Mouse (Mus musculus) neural tube, embryonic 11.5 days (tissue): ENCODE data around the gene Cfap100. TPM values are rescaled to one million over a fixed set of nuclear protein-coding genes. Genes with fewer than 3 reads are reported as not detected.

ENCODE experiments used
- ATAC-seq: fragments of 200-750 bp; cut with Nextera tagmentation; 2 replicates; pipeline ENCODE4 v1.8.0; 2017; ENCODE audit warnings: moderate number of reproducible peaks, mild to moderate bottlenecking, moderate TSS enrichment, moderate library complexity; ENCODE audit not compliant: insufficient read depth, low FRiP score, low TSS enrichment
- DNase-seq: peaks from one replicate; pipeline ENCODE4 v3.0.0-alpha.2; 2015; ENCODE audit warnings: low spot score
- H3K27ac ChIP-seq: fragments of 300-500 bp; sonication (generic); 2 replicates; pipeline ENCODE4 v1.5.1; 2014; ENCODE audit warnings: low read depth, mild to moderate bottlenecking, low read length
- H3K27me3 ChIP-seq: fragments of 300-500 bp; sonication (generic); 2 replicates; pipeline ENCODE4 v1.6.1; 2014; ENCODE audit warnings: mild to moderate bottlenecking, low read length, mixed read lengths; ENCODE audit not compliant: control insufficient read depth, insufficient read depth
- H3K36me3 ChIP-seq: fragments of 300-500 bp; sonication (generic); 2 replicates; pipeline ENCODE4 v1.6.1; 2014; ENCODE audit warnings: mild to moderate bottlenecking, low read length, moderate library complexity, mixed read lengths; ENCODE audit not compliant: control insufficient read depth, insufficient read depth
- H3K4me1 ChIP-seq: fragments of 300-500 bp; sonication (generic); 2 replicates; pipeline ENCODE4 v1.6.1; 2014; ENCODE audit warnings: low read length, mixed read lengths; ENCODE audit not compliant: control insufficient read depth, insufficient read depth
- H3K4me2 ChIP-seq: fragments of 300-500 bp; sonication (generic); 2 replicates; pipeline ENCODE4 v1.6.1; 2014; ENCODE audit warnings: low read depth, mild to moderate bottlenecking, moderate library complexity
- H3K4me3 ChIP-seq: fragments of 300-500 bp; sonication (generic); 2 replicates; pipeline ENCODE4 v1.5.1; 2014; ENCODE audit warnings: low read depth, low read length
- H3K9ac ChIP-seq: fragments of 300-500 bp; sonication (generic); 2 replicates; pipeline ENCODE4 v1.6.1; 2014; ENCODE audit warnings: mild to moderate bottlenecking, low read length
- H3K9me3 ChIP-seq: fragments of 300-500 bp; sonication (generic); 2 replicates; pipeline ENCODE4 v1.6.1; 2016; ENCODE audit warnings: low read length; ENCODE audit not compliant: control insufficient read depth
- WGBS: fragments of 180-500 bp; shearing (Covaris S2); extraction: QIAGEN DNeasy Blood & Tissue Kit; methylation state at CpG from one replicate; pipeline ENCODE4 v1.1.7; 2014; 5-methylcytosine and 5-hydroxymethylcytosine counted together
- polyA plus RNA-seq: library from polyadenylated mRNA; unstranded; fragments of >200 nt; fragmentation: Nextera tagmentation; extraction: Ambion mirVana; gene quantifications from 2 replicates; pipeline ENCODE4 v1.2.1, GENCODE M21; 2014

The Cfap100 gene
- polyA plus RNA-seq, 1 experiment from 2014 or later: 1.2 TPM

- no peak overlapping the region for H3K4me2 ChIP-seq
- no peak for DNase-seq
- WGBS: 58% methylated on average over 12 of the region's 12 CpGs
- H3K9ac ChIP-seq: no peak overlapping the region
- H3K27me3 ChIP-seq: no peaks in the 10 kb centered on the region
- no peak overlapping the region; the same call in 1 of the 2 replicates for H3K27ac ChIP-seq
- H3K9me3 ChIP-seq: no peaks in the 10 kb centered on the region
- H3K4me3 ChIP-seq: no peak overlapping the region
- no peaks in the 10 kb centered on the region for H3K4me1 ChIP-seq
- H3K36me3 ChIP-seq: no peaks in the 10 kb centered on the region
- no peak for ATAC-seq
These were observed 42.4 kb upstream of the Cfap100 start for GRCm38 (mm10) chr6:90470947-90471541.

- Histone ChIP-seq H3K4me1 (no peaks in the 10 kb centered on the region), H3K27ac (no peak overlapping the region), H3K4me2 (no peak overlapping the region), H3K4me3 (no peak overlapping the region), H3K9me3 (no peaks in the 10 kb centered on the region), H3K36me3 (no peaks in the 10 kb centered on the region), H3K27me3 (no peaks in the 10 kb centered on the region), H3K9ac (no peak overlapping the region)
- WGBS: 92% methylated on average over 2 of the region's 2 CpGs
- no peak for ATAC-seq
- no peak for DNase-seq
These were observed 41.7 kb upstream of the Cfap100 start for GRCm38 (mm10) chr6:90470255-90470654.

GRCm38 (mm10) chr6:90469041-90469440, 40.4 kb upstream of the Cfap100 start:
- Histone ChIP-seq H3K27ac (no peak overlapping the region), H3K36me3 (no peaks in the 10 kb centered on the region), H3K9ac (no peak overlapping the region), H3K4me1 (no peaks in the 10 kb centered on the region), H3K4me2 (no peak overlapping the region), H3K9me3 (no peaks in the 10 kb centered on the region), H3K27me3 (no peaks in the 10 kb centered on the region), H3K4me3 (no peak overlapping the region)
- ATAC-seq: no peak
- 90% methylated on average over 6 of the region's 6 CpGs for WGBS
- DNase-seq: no peak

GRCm38 (mm10) chr6:90468216-90468615, 39.6 kb upstream of the Cfap100 start:
- H3K4me2 ChIP-seq: no peak overlapping the region
- no peaks in the 10 kb centered on the region for H3K36me3 ChIP-seq
- 92% methylated on average over 1 of the region's 1 CpGs for WGBS
- H3K27ac ChIP-seq: no peak overlapping the region
- no peaks in the 10 kb centered on the region for H3K9me3 ChIP-seq
- no peaks in the 10 kb centered on the region for H3K4me1 ChIP-seq
- ATAC-seq (no peak), DNase-seq (no peak)
- no peaks in the 10 kb centered on the region for H3K27me3 ChIP-seq
- no peak overlapping the region for H3K4me3 ChIP-seq
- no peak overlapping the region for H3K9ac ChIP-seq

- H3K9me3 ChIP-seq: no peaks in the 10 kb centered on the region
- peaks cover 1% of the 10 kb centered on the region; the same call in 1 of the 2 replicates for H3K4me1 ChIP-seq
- H3K4me3 ChIP-seq: no peak overlapping the region
- no peak for DNase-seq
- no peak for ATAC-seq
- H3K9ac ChIP-seq: no peak overlapping the region
- H3K36me3 ChIP-seq: no peaks in the 10 kb centered on the region
- no peak overlapping the region for H3K27ac ChIP-seq
- H3K27me3 ChIP-seq: no peaks in the 10 kb centered on the region; the same call in 1 of the 2 replicates
- H3K4me2 ChIP-seq: no peak overlapping the region
- WGBS: 91% methylated on average over 12 of the region's 12 CpGs
These were observed 38.3 kb upstream of the Cfap100 start for GRCm38 (mm10) chr6:90466847-90467410.

- H3K9ac ChIP-seq: no peak overlapping the region
- WGBS: 85% methylated on average over 10 of the region's 10 CpGs
- ATAC-seq (no peak), DNase-seq (no peak)
- peaks cover 5% of the 10 kb centered on the region; the same call in 1 of the 2 replicates for H3K4me1 ChIP-seq
- H3K27me3 ChIP-seq: peaks cover 5% of the 10 kb centered on the region; the same call in 1 of the 2 replicates
- no peaks in the 10 kb centered on the region for H3K9me3 ChIP-seq
- H3K36me3 ChIP-seq: no peaks in the 10 kb centered on the region
- H3K4me2 ChIP-seq: no peak overlapping the region
- H3K4me3 ChIP-seq: no peak overlapping the region
- no peak overlapping the region for H3K27ac ChIP-seq
These were observed 37.5 kb upstream of the Cfap100 start for GRCm38 (mm10) chr6:90466079-90466478.

GRCm38 (mm10) chr6:90465028-90465640, 36.5 kb upstream of the Cfap100 start:
- H3K4me1 ChIP-seq: peaks cover 5% of the 10 kb centered on the region; the same call in 1 of the 2 replicates

GRCm38 (mm10) chr6:90463890-90464421, 35.4 kb upstream of the Cfap100 start:
- 37% methylated on average over 7 of the region's 7 CpGs for WGBS
- Histone ChIP-seq H3K36me3 (no peaks in the 10 kb centered on the region), H3K4me2 (peak overlapping the region; percentile 100), H3K27me3 (peaks cover 9% of the 10 kb centered on the region), H3K4me3 (no peak overlapping the region), H3K9me3 (no peaks in the 10 kb centered on the region), H3K4me1 (peaks cover 5% of the 10 kb centered on the region; the same call in 1 of the 2 replicates), H3K27ac (no peak overlapping the region), H3K9ac (no peak overlapping the region; the same call in 1 of the 2 replicates)
- ATAC-seq: no peak; the same call in 1 of the 2 replicates
- DNase-seq: no peak

More at GRCm38 (mm10) chr6:90465028-90465640, 36.5 kb upstream of the Cfap100 start:
- Histone ChIP-seq H3K4me3 (no peak overlapping the region), H3K4me2 (no peak overlapping the region), H3K27me3 (peaks cover 9% of the 10 kb centered on the region), H3K9me3 (no peaks in the 10 kb centered on the region), H3K27ac (no peak overlapping the region), H3K9ac (no peak overlapping the region), H3K36me3 (no peaks in the 10 kb centered on the region)
- WGBS: 90% methylated on average over 11 of the region's 11 CpGs
- ATAC-seq: no peak
- no peak for DNase-seq
